Mouse (Mus musculus) lung, postnatal 0 days (tissue): ENCODE data around the gene Amotl1.

Source experiments
- CTCF ChIP-seq: IDR thresholded peaks from 2 replicates; pipeline ENCODE4 v1.5.1; 2016; ENCODE audit warnings: antibody characterized with exemption, mild to moderate bottlenecking
- EP300 ChIP-seq: IDR thresholded peaks from 2 replicates; pipeline ENCODE4 v1.6.1; 2016; ENCODE audit warnings: antibody characterized with exemption, mild to moderate bottlenecking, control low read depth

GRCm38 (mm10) chr9:14605992-14606391 is 38.9 kb downstream of the Amotl1 start:
- no peak for TF ChIP-seq CTCF
- TF ChIP-seq EP300, result 0 out of 2 replicates have a peak, but pooled peaks have one; percentile 8
